Mouse (Mus musculus): ENCODE data around the gene Olfr1181. TPM values are rescaled to one million over a fixed set of nuclear protein-coding genes. Genes with fewer than 3 reads are reported as not detected.

The Olfr1181 gene
- not detected in 2 replicates for polyA plus RNA-seq (2012; rRNA removed)

GRCm38 (mm10) chr2:88426071-88426470 lies at the start of gene Olfr1181:
Gene Olfr1181 (minus strand): TSS chr2:88426171.

GRCm38 (mm10) chr2:88454567-88454966 lies 28.6 kb upstream of the Olfr1181 start, which contains the start of gene Olfr1183:
Gene Olfr1183 (plus strand): TSS chr2:88454867.

GRCm38 (mm10) chr2:88449031-88449430 lies 23.1 kb upstream of the Olfr1181 start, which contains the start of gene Gm13757:
Gene Gm13757 (minus strand): TSS chr2:88449131.

GRCm38 (mm10) chr2:88419051-88419450 lies 6.9 kb downstream of the Olfr1181 start, which contains the start of gene Olfr1180:
Gene Olfr1180 (minus strand): TSS chr2:88419151.

GRCm38 (mm10) chr2:88406353-88406752 lies 19.6 kb downstream of the Olfr1181 start, which contains the start of gene Olfr1179:
Gene Olfr1179 (minus strand): TSS chr2:88406453.

GRCm38 (mm10) chr2:88386762-88387161 lies 39.2 kb downstream of the Olfr1181 start, which contains the start of gene Olfr1178:
Gene Olfr1178 (plus strand): TSS chr2:88387062.

Other genes with a start within 250 kb of the Olfr1181 start
- not detected in 2 replicates for gene Olfr1168, start 244.3 kb downstream of the Olfr1181 start, polyA plus RNA-seq (2012; rRNA removed)
- gene Olfr1170, start 197.8 kb downstream of the Olfr1181 start, polyA plus RNA-seq (2012; rRNA removed), result not detected in 2 replicates
- gene Olfr1173, start 146.3 kb downstream of the Olfr1181 start, polyA plus RNA-seq (2012; rRNA removed), result not detected in 2 replicates
- gene Olfr1174-ps, start 111.0 kb downstream of the Olfr1181 start, polyA plus RNA-seq (2012; rRNA removed), result not detected in 2 replicates
- not detected in 2 replicates for gene Olfr1175-ps, start 99.0 kb downstream of the Olfr1181 start, polyA plus RNA-seq (2012; rRNA removed)
- gene Olfr1176, start 89.5 kb downstream of the Olfr1181 start, polyA plus RNA-seq (2012; rRNA removed), result not detected in 2 replicates
- gene Olfr1177-ps, start 79.7 kb downstream of the Olfr1181 start, polyA plus RNA-seq (2012; rRNA removed), result not detected in 2 replicates
- not detected in 2 replicates for gene Olfr1178, start 39.1 kb downstream of the Olfr1181 start, polyA plus RNA-seq (2012; rRNA removed)
- not detected in 2 replicates for gene Olfr1179, start 19.7 kb downstream of the Olfr1181 start, polyA plus RNA-seq (2012; rRNA removed)
- not detected in 2 replicates for gene Olfr1180, start 7.0 kb downstream of the Olfr1181 start, polyA plus RNA-seq (2012; rRNA removed)
- not detected in 2 replicates for gene Gm13757, start 23.0 kb upstream of the Olfr1181 start, polyA plus RNA-seq (2012; rRNA removed)
- gene Olfr1183, start 28.7 kb upstream of the Olfr1181 start, polyA plus RNA-seq (2012; rRNA removed), result not detected in 2 replicates
- gene Olfr1184, start 57.4 kb upstream of the Olfr1181 start, polyA plus RNA-seq (2012; rRNA removed), result not detected in 2 replicates
- not detected in 2 replicates for gene Olfr1185-ps1, start 67.1 kb upstream of the Olfr1181 start, polyA plus RNA-seq (2012; rRNA removed)
- not detected in 2 replicates for gene Olfr1186, start 92.4 kb upstream of the Olfr1181 start, polyA plus RNA-seq (2012; rRNA removed)
- not detected in 2 replicates for gene Olfr1188, start 130.8 kb upstream of the Olfr1181 start, polyA plus RNA-seq (2012; rRNA removed)
- not detected in 2 replicates for gene Olfr1189, start 160.3 kb upstream of the Olfr1181 start, polyA plus RNA-seq (2012; rRNA removed)
- gene Olfr1191-ps1, start 214.4 kb upstream of the Olfr1181 start, polyA plus RNA-seq (2012; rRNA removed), result not detected in 2 replicates
- gene Olfr1192-ps1, start 222.3 kb upstream of the Olfr1181 start, polyA plus RNA-seq (2012; rRNA removed), result not detected in 2 replicates
- gene Olfr1193, start 249.5 kb upstream of the Olfr1181 start, polyA plus RNA-seq (2012; rRNA removed), result not detected in 2 replicates

Measured in colon, adult 2 months (tissue).